In genomic region chr13:56221995-56222848, GRCm38 (mm10) we compare ENCODE assay signal across 9 mouse cellular contexts. TPM values are rescaled to one million over a fixed set of nuclear protein-coding genes. Genes with fewer than 3 reads are reported as not detected.
DNase-seq lines count a peak whose midpoint lies in the region; ATAC-seq lines count a peak whose summit lies in the region.
"Had no signal": no experiment of that assay in that cellular context is flagged by ENCODE, and none has a peak within 500 bp of the region (broad histone marks: within the 10 kb centered on the region; RNA-seq: fewer than 3 reads in every experiment).

No protein-coding gene starts in this region.

- peaks cover 21% of the 10 kb centered on the region for H3K4me1 ChIP-seq in heart, embryonic 12.5 days (replicated peaks)
- H3K4me1 ChIP-seq in embryonic facial prominence, embryonic 11.5 days (ENCODE audit: control insufficient read depth, insufficient read depth, low read length): peaks cover 3% of the 10 kb centered on the region
- H3K4me1 ChIP-seq in hindbrain, embryonic 10.5 days (replicated peaks): peaks cover 67% of the 10 kb centered on the region
- peaks cover 27% of the 10 kb centered on the region for H3K4me1 ChIP-seq in limb, embryonic 10.5 days

- H3K27ac ChIP-seq in heart, embryonic 12.5 days (ENCODE audit: poor library complexity, severe bottlenecking): no peak overlapping the region
- no peak overlapping the region for H3K27ac ChIP-seq in embryonic facial prominence, embryonic 11.5 days (replicated peaks; ENCODE audit: low read depth, low read length)
- H3K27ac ChIP-seq in hindbrain, embryonic 10.5 days: peak overlapping the region; percentile 90
- peak overlapping the region; percentile 74 for H3K27ac ChIP-seq in limb, embryonic 10.5 days

- peaks cover 91% of the 10 kb centered on the region for H3K27me3 ChIP-seq in heart, embryonic 12.5 days (replicated peaks)
- H3K27me3 ChIP-seq in embryonic facial prominence, embryonic 11.5 days (ENCODE audit: control insufficient read depth, insufficient read depth, low read length): peaks cover 24% of the 10 kb centered on the region
- H3K27me3 ChIP-seq in hindbrain, embryonic 10.5 days (ENCODE audit: insufficient read depth, poor library complexity, severe bottlenecking): peaks cover 97% of the 10 kb centered on the region
- H3K27me3 ChIP-seq in limb, embryonic 10.5 days (ENCODE audit: low read depth, poor library complexity, severe bottlenecking): peaks cover 95% of the 10 kb centered on the region

- no peaks in the 10 kb centered on the region for H3K36me3 ChIP-seq in heart, embryonic 12.5 days
- no peaks in the 10 kb centered on the region for H3K36me3 ChIP-seq in embryonic facial prominence, embryonic 11.5 days (replicated peaks; ENCODE audit: control insufficient read depth, insufficient read depth, low read depth, low read length)
- no peaks in the 10 kb centered on the region for H3K36me3 ChIP-seq in hindbrain, embryonic 10.5 days
- no peaks in the 10 kb centered on the region for H3K36me3 ChIP-seq in limb, embryonic 10.5 days

- ATAC-seq in heart, embryonic 12.5 days (ENCODE audit: insufficient number of reproducible peaks, low FRiP score): no peak
- no peak for ATAC-seq in embryonic facial prominence, embryonic 11.5 days (replicated peaks; ENCODE audit: insufficient number of reproducible peaks, low FRiP score, low TSS enrichment, low read depth)
- ATAC-seq in cerebellum, adult (ENCODE audit: insufficient number of reproducible peaks, low FRiP score, low TSS enrichment): no peak

- no peaks in the 10 kb centered on the region for H3K9me3 ChIP-seq in heart, embryonic 12.5 days (replicated peaks)
- H3K9me3 ChIP-seq in embryonic facial prominence, embryonic 11.5 days (replicated peaks; ENCODE audit: control insufficient read depth, low read length): no peaks in the 10 kb centered on the region
- H3K9me3 ChIP-seq in hindbrain, embryonic 10.5 days: no peaks in the 10 kb centered on the region
- no peaks in the 10 kb centered on the region for H3K9me3 ChIP-seq in limb, embryonic 10.5 days (replicated peaks)

- H3K4me3 ChIP-seq in heart, embryonic 12.5 days: peak overlapping the region; percentile 46
- H3K4me3 ChIP-seq in embryonic facial prominence, embryonic 11.5 days (ENCODE audit: low read depth, low read length): peak overlapping the region; percentile 33
- H3K4me3 ChIP-seq in hindbrain, embryonic 10.5 days: peak overlapping the region; percentile 45
- H3K4me3 ChIP-seq in limb, embryonic 10.5 days: peak overlapping the region; percentile 52
- H3K4me3 ChIP-seq: myocyte had no signal

- WGBS in heart, embryonic 12.5 days: 2% methylated on average over 50 of the region's 50 CpGs
- WGBS in embryonic facial prominence, embryonic 11.5 days: 1% methylated on average over 50 of the region's 50 CpGs
- under 1% methylated on average over 50 of the region's 50 CpGs for WGBS in hindbrain, embryonic 10.5 days
- WGBS in limb, embryonic 10.5 days: under 1% methylated on average over 50 of the region's 50 CpGs

- H3K4me2 ChIP-seq in heart, embryonic 12.5 days: peak overlapping the region; percentile 78
- peak overlapping the region; percentile 81 for H3K4me2 ChIP-seq in embryonic facial prominence, embryonic 11.5 days (ENCODE audit: low read depth, low read length)

- no peak for DNase-seq in heart, adult 9 months (ENCODE audit: low spot score in 2 of 2)
- DNase-seq in embryonic facial prominence, embryonic 11.5 days (ENCODE audit: low spot score): peak; percentile 57
- DNase-seq in hindbrain, embryonic 10.5 days (ENCODE audit: low spot score): peak; percentile 68
- DNase-seq in limb, embryonic 10.5 days (ENCODE audit: low spot score): peak; percentile 67
- peak; percentile 37 for DNase-seq in right cerebral cortex, adult 18-20 months
- no peak for DNase-seq in B cell, adult 2 months

- 0 out of 2 replicates have a peak overlapping the region, but pooled peaks have one; percentile 32 for H3K9ac ChIP-seq in heart, embryonic 12.5 days
- H3K9ac ChIP-seq in embryonic facial prominence, embryonic 11.5 days (replicated peaks; ENCODE audit: low read length): peak overlapping the region; percentile 56

RNA-seq across cellular contexts. Expression of gene Neurog1, which starts 29.7 kb away (rescaled TPM):
- not detected in 2 replicates for polyA plus RNA-seq in heart, embryonic 12.5 days (2016; fragmentation: Nextera tagmentation; extraction: Ambion mirVana)
- polyA plus RNA-seq in embryonic facial prominence, embryonic 11.5 days (2014; fragmentation: Nextera tagmentation; extraction: Ambion mirVana): 8.6 and 10.5 TPM in 2 replicates
- 28.4 and 33.7 TPM in 2 replicates for polyA plus RNA-seq in hindbrain, embryonic 10.5 days (2016; fragmentation: Nextera tagmentation; extraction: Ambion mirVana)
- polyA plus RNA-seq in limb, embryonic 10.5 days (2016; fragmentation: Nextera tagmentation; extraction: Ambion mirVana): 0.11 TPM in 1 of 2 replicates, not detected in the other
- polyA plus RNA-seq: myocyte had no signal

RNA-seq across cellular contexts. Expression of gene Tifab, which starts 43.5 kb away (rescaled TPM):
- 0.72 and 0.81 TPM in 2 replicates for polyA plus RNA-seq in heart, embryonic 12.5 days (2016; fragmentation: Nextera tagmentation; extraction: Ambion mirVana)
- polyA plus RNA-seq in embryonic facial prominence, embryonic 11.5 days (2014; fragmentation: Nextera tagmentation; extraction: Ambion mirVana): 0.36 and 0.38 TPM in 2 replicates
- polyA plus RNA-seq in hindbrain, embryonic 10.5 days (2016; fragmentation: Nextera tagmentation; extraction: Ambion mirVana): 1.2 and 1.4 TPM in 2 replicates
- 0.63 and 1.2 TPM in 2 replicates for polyA plus RNA-seq in limb, embryonic 10.5 days (2016; fragmentation: Nextera tagmentation; extraction: Ambion mirVana)
- polyA plus RNA-seq: myocyte had no signal

Comparison
In these comparisons a context has a peak if more than half of its experiments do, and no peak if none do; other contexts are left out.
1. H3K27ac ChIP-seq: peak in hindbrain, embryonic 10.5 days (single experiment) and limb, embryonic 10.5 days (single experiment); none in heart, embryonic 12.5 days (single experiment) and embryonic facial prominence, embryonic 11.5 days (single experiment).
2. DNase-seq: peak in embryonic facial prominence, embryonic 11.5 days (single experiment), hindbrain, embryonic 10.5 days (single experiment), limb, embryonic 10.5 days (single experiment) and right cerebral cortex, adult 18-20 months (single experiment); none in heart, adult 9 months (0 of 2) and B cell, adult 2 months (0 of 2).
3. Peak in every context shown above with its lines, with median percentiles within 50 percentile points of each other: H3K4me3 ChIP-seq.